In the genomic region with DNA sequence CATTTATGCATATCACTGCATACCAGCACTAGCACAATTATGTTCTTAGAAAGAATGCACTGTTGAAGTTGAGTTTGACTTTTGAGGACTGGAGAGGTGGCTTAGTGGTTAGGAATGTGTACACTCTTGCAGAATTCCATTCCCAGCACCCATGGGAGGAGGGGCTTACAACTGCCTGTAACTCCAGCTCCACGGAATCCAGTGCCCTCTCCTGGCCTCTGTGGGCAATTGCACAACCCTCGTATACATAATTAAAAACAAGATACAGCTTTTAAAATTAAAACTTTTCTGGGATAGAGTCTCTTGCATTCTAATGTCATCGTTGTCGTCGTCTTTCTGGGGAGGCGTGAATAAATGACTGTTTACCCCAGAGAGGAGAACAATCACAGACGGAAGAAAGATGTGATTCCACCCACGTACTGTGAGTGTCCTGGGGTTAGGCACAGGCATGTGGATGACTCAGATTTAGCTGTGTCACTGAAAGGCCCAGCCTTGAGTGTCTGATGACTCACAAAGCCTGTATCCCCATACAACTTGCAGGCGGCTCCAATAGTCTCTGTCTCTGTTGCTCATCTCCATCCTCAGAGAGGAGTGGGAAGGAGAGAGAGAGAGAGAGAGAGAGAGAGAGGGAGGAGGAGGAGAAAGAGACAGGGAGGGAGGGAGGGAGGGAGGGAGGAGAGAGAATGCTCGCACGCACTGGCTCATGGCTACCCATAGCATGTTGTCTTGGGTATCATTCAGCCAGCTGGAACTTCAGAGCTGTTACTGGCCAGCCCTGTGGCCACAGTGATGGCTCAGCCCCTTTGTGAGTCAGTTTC, we compare ENCODE assay signal across 9 mouse cellular contexts. TPM values are rescaled to one million over a fixed set of nuclear protein-coding genes. Genes with fewer than 3 reads are reported as not detected.
DNase-seq lines count a peak whose midpoint lies in the region; ATAC-seq and TF ChIP-seq lines count a peak whose summit lies in the region.
"Had no signal": no experiment of that assay in that cellular context is flagged by ENCODE, and none has a peak within 500 bp of the region (broad histone marks: within the 10 kb centered on the region; RNA-seq: fewer than 3 reads in every experiment).

No protein-coding gene starts in this region.

- 0 out of 2 replicates have a peak, but pooled peaks have one; percentile 57 for ATAC-seq in embryonic facial prominence, embryonic 15.5 days (ENCODE audit: insufficient number of reproducible peaks, low FRiP score, low TSS enrichment, low read depth)
- no peak for ATAC-seq in midbrain, embryonic 15.5 days (replicated peaks)
- peak; percentile 40; the same call in 1 of the 2 replicates for ATAC-seq in liver, postnatal 0 days

- H3K27ac ChIP-seq in embryonic facial prominence, embryonic 15.5 days (replicated peaks) = no peak overlapping the region
- no peak overlapping the region for H3K27ac ChIP-seq in embryonic facial prominence, embryonic 10.5 days (replicated peaks)
- H3K27ac ChIP-seq in midbrain, embryonic 10.5 days (replicated peaks) = 0 out of 2 replicates have a peak overlapping the region, but pooled peaks have one; percentile 46
- no peak overlapping the region for H3K27ac ChIP-seq in midbrain, embryonic 15.5 days
- peak overlapping the region; percentile 54 for H3K27ac ChIP-seq in bone marrow macrophage, adult 2 months (ENCODE audit: insufficient read depth, low read depth, low read length)
- no peak overlapping the region for H3K27ac ChIP-seq in liver, postnatal 0 days (ENCODE audit: low read depth)
- H3K27ac ChIP-seq: limb, embryonic 12.5 days had no signal

- TF ChIP-seq CTCF in bone marrow macrophage, adult 2 months (IDR thresholded peaks at IDR 0.05; ENCODE audit: low read depth, low read length) = peak; percentile 63
- peak; percentile 48 for TF ChIP-seq CTCF in liver, postnatal 0 days (IDR thresholded peaks at IDR 0.05; ENCODE audit: low read depth)

- WGBS in embryonic facial prominence, embryonic 15.5 days = 54% methylated on average over 11 of the region's 11 CpGs
- WGBS in embryonic facial prominence, embryonic 10.5 days = 64% methylated on average over 11 of the region's 11 CpGs
- 65% methylated on average over 11 of the region's 11 CpGs for WGBS in midbrain, embryonic 10.5 days
- 55% methylated on average over 11 of the region's 11 CpGs for WGBS in midbrain, embryonic 15.5 days
- 73% methylated on average over 11 of the region's 11 CpGs for WGBS in liver, postnatal 0 days (ENCODE audit: insufficient replicate concordance)

- H3K4me3 ChIP-seq in embryonic facial prominence, embryonic 15.5 days (replicated peaks) = no peak overlapping the region
- H3K4me3 ChIP-seq in embryonic facial prominence, embryonic 10.5 days = no peak overlapping the region
- no peak overlapping the region for H3K4me3 ChIP-seq in midbrain, embryonic 10.5 days
- H3K4me3 ChIP-seq in midbrain, embryonic 15.5 days = no peak overlapping the region
- no peak overlapping the region for H3K4me3 ChIP-seq in bone marrow macrophage, adult 2 months (ENCODE audit: insufficient read depth, low read length)
- no peak overlapping the region for H3K4me3 ChIP-seq in liver, postnatal 0 days (ENCODE audit: low read depth, low read length)
- H3K4me3 ChIP-seq: limb, embryonic 12.5 days had no signal

- DNase-seq in embryonic facial prominence, embryonic 10.5 days (ENCODE audit: low spot score) = no peak
- no peak for DNase-seq in midbrain, embryonic 10.5 days (ENCODE audit: low spot score)
- DNase-seq in liver, postnatal 0 days = no peak
- DNase-seq in cerebellum, adult 8-10 months = no peak
- DNase-seq in thymus, adult 18-20 months = no peak

- no peak for TF ChIP-seq POLR2A in bone marrow macrophage, adult 2 months (IDR thresholded peaks at IDR 0.05; ENCODE audit: borderline replicate concordance, low read depth, low read length)

- H3K36me3 ChIP-seq in embryonic facial prominence, embryonic 15.5 days = no peaks in the 10 kb centered on the region
- H3K36me3 ChIP-seq in embryonic facial prominence, embryonic 10.5 days (replicated peaks) = no peaks in the 10 kb centered on the region
- no peaks in the 10 kb centered on the region for H3K36me3 ChIP-seq in midbrain, embryonic 10.5 days
- H3K36me3 ChIP-seq in midbrain, embryonic 15.5 days (replicated peaks) = no peaks in the 10 kb centered on the region
- H3K36me3 ChIP-seq in liver, postnatal 0 days (replicated peaks; ENCODE audit: insufficient read depth, low read length) = no peaks in the 10 kb centered on the region
- H3K36me3 ChIP-seq: limb, embryonic 12.5 days had no signal

- no peak overlapping the region for H3K9ac ChIP-seq in embryonic facial prominence, embryonic 15.5 days
- no peak overlapping the region for H3K9ac ChIP-seq in midbrain, embryonic 15.5 days
- H3K9ac ChIP-seq in liver, postnatal 0 days (replicated peaks) = no peak overlapping the region
- H3K9ac ChIP-seq: limb, embryonic 12.5 days had no signal

- no peaks in the 10 kb centered on the region for H3K27me3 ChIP-seq in embryonic facial prominence, embryonic 15.5 days
- H3K27me3 ChIP-seq in embryonic facial prominence, embryonic 10.5 days (replicated peaks; ENCODE audit: low read depth, poor library complexity, severe bottlenecking) = no peaks in the 10 kb centered on the region
- H3K27me3 ChIP-seq in midbrain, embryonic 10.5 days (ENCODE audit: low read depth, poor library complexity, severe bottlenecking) = no peaks in the 10 kb centered on the region
- no peaks in the 10 kb centered on the region for H3K27me3 ChIP-seq in midbrain, embryonic 15.5 days (replicated peaks)
- no peaks in the 10 kb centered on the region for H3K27me3 ChIP-seq in liver, postnatal 0 days (ENCODE audit: insufficient read depth, low read length)
- H3K27me3 ChIP-seq: limb, embryonic 12.5 days had no signal

- no peak for TF ChIP-seq EP300 in liver, postnatal 0 days (IDR thresholded peaks at IDR 0.05; ENCODE audit: low read depth)

- H3K4me1 ChIP-seq in embryonic facial prominence, embryonic 15.5 days = no peaks in the 10 kb centered on the region
- H3K4me1 ChIP-seq in embryonic facial prominence, embryonic 10.5 days = peaks cover 11% of the 10 kb centered on the region
- peaks cover 9% of the 10 kb centered on the region for H3K4me1 ChIP-seq in midbrain, embryonic 10.5 days
- no peaks in the 10 kb centered on the region for H3K4me1 ChIP-seq in midbrain, embryonic 15.5 days
- peaks cover 21% of the 10 kb centered on the region for H3K4me1 ChIP-seq in bone marrow macrophage, adult 2 months (ENCODE audit: control insufficient read depth, insufficient read depth, low read length)
- H3K4me1 ChIP-seq in liver, postnatal 0 days (ENCODE audit: insufficient read depth) = no peaks in the 10 kb centered on the region

- H3K9me3 ChIP-seq in embryonic facial prominence, embryonic 15.5 days (replicated peaks) = no peaks in the 10 kb centered on the region
- no peaks in the 10 kb centered on the region for H3K9me3 ChIP-seq in embryonic facial prominence, embryonic 10.5 days
- H3K9me3 ChIP-seq in midbrain, embryonic 10.5 days (replicated peaks) = no peaks in the 10 kb centered on the region
- H3K9me3 ChIP-seq in midbrain, embryonic 15.5 days = no peaks in the 10 kb centered on the region
- H3K9me3 ChIP-seq in liver, postnatal 0 days (ENCODE audit: low read length) = no peaks in the 10 kb centered on the region
- H3K9me3 ChIP-seq: limb, embryonic 12.5 days had no signal

- H3K4me2 ChIP-seq in embryonic facial prominence, embryonic 15.5 days (replicated peaks) = no peak overlapping the region
- no peak overlapping the region for H3K4me2 ChIP-seq in midbrain, embryonic 15.5 days
- no peak overlapping the region for H3K4me2 ChIP-seq in liver, postnatal 0 days (ENCODE audit: low read depth, low read length)
- H3K4me2 ChIP-seq: limb, embryonic 12.5 days had no signal

RNA-seq across cellular contexts. Expression of a gene that starts 41.1 kb away (rescaled TPM):
- polyA plus RNA-seq in embryonic facial prominence, embryonic 15.5 days (2015; fragmentation: Nextera tagmentation; extraction: Ambion mirVana) = 56.5 and 62.1 TPM in 2 replicates
- 79.3 and 86.5 TPM in 2 replicates for polyA plus RNA-seq in embryonic facial prominence, embryonic 10.5 days (2016; fragmentation: Nextera tagmentation; extraction: Ambion mirVana)
- polyA plus RNA-seq in midbrain, embryonic 10.5 days (2016; fragmentation: Nextera tagmentation; extraction: Ambion mirVana) = 70.3 and 86.5 TPM in 2 replicates
- polyA plus RNA-seq in midbrain, embryonic 15.5 days (2015; fragmentation: Nextera tagmentation; extraction: Ambion mirVana) = 53.1 and 53.2 TPM in 2 replicates
- 159 TPM in 2 replicates for polyA plus RNA-seq in bone marrow macrophage, adult 2 months (2012; ENCODE audit: insufficient read depth, insufficient read length, missing spikeins)
- polyA plus RNA-seq in liver, postnatal 0 days (2015; fragmentation: Nextera tagmentation; extraction: Ambion mirVana) = 19.5 and 21.2 TPM in 2 replicates

RNA-seq across cellular contexts. Expression of a gene that starts 41.8 kb away (rescaled TPM):
- 21.1 and 28.9 TPM in 2 replicates for polyA plus RNA-seq in embryonic facial prominence, embryonic 15.5 days (2015; fragmentation: Nextera tagmentation; extraction: Ambion mirVana)
- polyA plus RNA-seq in embryonic facial prominence, embryonic 10.5 days (2016; fragmentation: Nextera tagmentation; extraction: Ambion mirVana) = 9.3 and 9.5 TPM in 2 replicates
- polyA plus RNA-seq in midbrain, embryonic 10.5 days (2016; fragmentation: Nextera tagmentation; extraction: Ambion mirVana) = 9.8 and 10.9 TPM in 2 replicates
- polyA plus RNA-seq in midbrain, embryonic 15.5 days (2015; fragmentation: Nextera tagmentation; extraction: Ambion mirVana) = 5.1 and 6.0 TPM in 2 replicates
- polyA plus RNA-seq in bone marrow macrophage, adult 2 months (2012; ENCODE audit: insufficient read depth, insufficient read length, missing spikeins) = 3.4 and 4.2 TPM in 2 replicates
- 12.6 and 16.4 TPM in 2 replicates for polyA plus RNA-seq in liver, postnatal 0 days (2015; fragmentation: Nextera tagmentation; extraction: Ambion mirVana)

RNA-seq across cellular contexts. Expression of a gene that starts 53.5 kb away (rescaled TPM):
- polyA plus RNA-seq in embryonic facial prominence, embryonic 15.5 days (2015; fragmentation: Nextera tagmentation; extraction: Ambion mirVana) = 0.51 and 1.0 TPM in 2 replicates
- polyA plus RNA-seq in embryonic facial prominence, embryonic 10.5 days (2016; fragmentation: Nextera tagmentation; extraction: Ambion mirVana) = 0.20 and 0.50 TPM in 2 replicates
- polyA plus RNA-seq in midbrain, embryonic 10.5 days (2016; fragmentation: Nextera tagmentation; extraction: Ambion mirVana) = 2.6 and 7.6 TPM in 2 replicates
- polyA plus RNA-seq in midbrain, embryonic 15.5 days (2015; fragmentation: Nextera tagmentation; extraction: Ambion mirVana) = 21.5 and 25.1 TPM in 2 replicates
- not detected in 2 replicates for polyA plus RNA-seq in bone marrow macrophage, adult 2 months (2012; ENCODE audit: insufficient read depth, insufficient read length, missing spikeins)
- 0.05 TPM in 1 of 2 replicates, not detected in the other for polyA plus RNA-seq in liver, postnatal 0 days (2015; fragmentation: Nextera tagmentation; extraction: Ambion mirVana)

Comparison
In these comparisons a context has a peak if more than half of its experiments do, and no peak if none do; other contexts are left out.
1. H3K27ac ChIP-seq: peak in midbrain, embryonic 10.5 days (single experiment) and bone marrow macrophage, adult 2 months (single experiment); none in embryonic facial prominence, embryonic 15.5 days (single experiment), embryonic facial prominence, embryonic 10.5 days (single experiment), midbrain, embryonic 15.5 days (single experiment) and liver, postnatal 0 days (single experiment).